Mouse (Mus musculus): ENCODE measurements around the gene Col4a2.

Gene Col4a2

GRCm38 (mm10) chr8:11312349-11313175, at the start of gene Col4a2, which contains the start of gene Col4a1:
Col4a2 (plus strand) TSS chr8:11312805.
Col4a1 (minus strand) TSS chr8:11312826.
- no peak for DNase-seq (ENCODE audit: low spot score in 2 of 2)

- DNase-seq (ENCODE audit: low spot score in 2 of 2), result no peak
Measured at GRCm38 (mm10) chr8:11263848-11264247, 48.8 kb upstream of the Col4a2 start.

GRCm38 (mm10) chr8:11265971-11266370, 46.6 kb upstream of the Col4a2 start:
- no peak for DNase-seq (ENCODE audit: low spot score in 2 of 2)

- DNase-seq (ENCODE audit: low spot score in 2 of 2), result no peak
Measured at GRCm38 (mm10) chr8:11266471-11266870, 46.1 kb upstream of the Col4a2 start.

GRCm38 (mm10) chr8:11268753-11269152, 43.9 kb upstream of the Col4a2 start:
- no peak for DNase-seq (ENCODE audit: low spot score in 2 of 2)

- DNase-seq (ENCODE audit: low spot score in 2 of 2), result no peak
Measured at GRCm38 (mm10) chr8:11270826-11271225, 41.8 kb upstream of the Col4a2 start.

- no peak for DNase-seq (ENCODE audit: low spot score in 2 of 2)
Measured at GRCm38 (mm10) chr8:11272205-11272604, 40.4 kb upstream of the Col4a2 start.

GRCm38 (mm10) chr8:11273506-11274158, 39.0 kb upstream of the Col4a2 start:
- no peak for DNase-seq (ENCODE audit: low spot score in 2 of 2)

- no peak for DNase-seq (ENCODE audit: low spot score in 2 of 2)
Measured at GRCm38 (mm10) chr8:11274415-11274814, 38.2 kb upstream of the Col4a2 start.

- DNase-seq (ENCODE audit: low spot score in 2 of 2), result no peak
Measured at GRCm38 (mm10) chr8:11276286-11276685, 36.3 kb upstream of the Col4a2 start.

- no peak for DNase-seq (ENCODE audit: low spot score in 2 of 2)
Measured at GRCm38 (mm10) chr8:11277602-11278051, 35.0 kb upstream of the Col4a2 start.

GRCm38 (mm10) chr8:11278101-11278611, 34.4 kb upstream of the Col4a2 start:
- no peak for DNase-seq (ENCODE audit: low spot score in 2 of 2)

- DNase-seq (ENCODE audit: low spot score in 2 of 2), result no peak
Measured at GRCm38 (mm10) chr8:11279296-11279826, 33.2 kb upstream of the Col4a2 start.

GRCm38 (mm10) chr8:11280721-11281268, 31.8 kb upstream of the Col4a2 start:
- no peak for DNase-seq (ENCODE audit: low spot score in 2 of 2)

GRCm38 (mm10) chr8:11282139-11282538, 30.5 kb upstream of the Col4a2 start:
- DNase-seq (ENCODE audit: low spot score in 2 of 2), result no peak

GRCm38 (mm10) chr8:11282696-11283095, 29.9 kb upstream of the Col4a2 start:
- DNase-seq (ENCODE audit: low spot score in 2 of 2), result no peak

GRCm38 (mm10) chr8:11283217-11283616, 29.4 kb upstream of the Col4a2 start:
- no peak for DNase-seq (ENCODE audit: low spot score in 2 of 2)

- no peak for DNase-seq (ENCODE audit: low spot score in 2 of 2)
Measured at GRCm38 (mm10) chr8:11285437-11285836, 27.2 kb upstream of the Col4a2 start.

GRCm38 (mm10) chr8:11287139-11287538, 25.5 kb upstream of the Col4a2 start:
- DNase-seq (ENCODE audit: low spot score in 2 of 2), result no peak

GRCm38 (mm10) chr8:11288286-11288685, 24.3 kb upstream of the Col4a2 start:
- no peak for DNase-seq (ENCODE audit: low spot score in 2 of 2)

- no peak for DNase-seq (ENCODE audit: low spot score in 2 of 2)
Measured at GRCm38 (mm10) chr8:11290533-11290932, 22.1 kb upstream of the Col4a2 start.

- no peak for DNase-seq (ENCODE audit: low spot score in 2 of 2)
Measured at GRCm38 (mm10) chr8:11292611-11293010, 20.0 kb upstream of the Col4a2 start.
